Mouse (Mus musculus) R1 (cell line): ENCODE results near the gene Tmem108.
A peak's percentile ranks its signal among the peaks of the same experiment; 100 is the strongest.

Source experiments
- DNase-seq: peaks from one replicate; pipeline ENCODE4 v3.0.0-alpha.2; 2018; ENCODE audit warnings: low read depth, low spot score

The Tmem108 gene

GRCm38 (mm10) chr9:103449651-103450050, 312.0 kb downstream of the Tmem108 start:
- no peak for DNase-seq

GRCm38 (mm10) chr9:103449092-103449491, 312.5 kb downstream of the Tmem108 start:
- DNase-seq: no peak

GRCm38 (mm10) chr9:103444656-103445055, 317.0 kb downstream of the Tmem108 start:
- peak; percentile 60 for DNase-seq

GRCm38 (mm10) chr9:103443824-103444185, 317.8 kb downstream of the Tmem108 start:
- no peak for DNase-seq

- no peak for DNase-seq
Observed at GRCm38 (mm10) chr9:103443121-103443823, 318.4 kb downstream of the Tmem108 start.

- DNase-seq: no peak
Observed at GRCm38 (mm10) chr9:103440597-103440996, 321.0 kb downstream of the Tmem108 start.

GRCm38 (mm10) chr9:103437104-103437503, 324.5 kb downstream of the Tmem108 start:
- DNase-seq: no peak

- DNase-seq: no peak
Observed at GRCm38 (mm10) chr9:103434116-103434515, 327.5 kb downstream of the Tmem108 start.
